Mouse (Mus musculus) ES-CJ7 (cell line): Measurements from ENCODE around the gene 1700034J05Rik.

Experiments
- DNase-seq: peaks from one replicate; pipeline ENCODE4 v3.0.0; 2011; ENCODE audit warnings: low read depth, low spot score

Gene 1700034J05Rik

DNA sequence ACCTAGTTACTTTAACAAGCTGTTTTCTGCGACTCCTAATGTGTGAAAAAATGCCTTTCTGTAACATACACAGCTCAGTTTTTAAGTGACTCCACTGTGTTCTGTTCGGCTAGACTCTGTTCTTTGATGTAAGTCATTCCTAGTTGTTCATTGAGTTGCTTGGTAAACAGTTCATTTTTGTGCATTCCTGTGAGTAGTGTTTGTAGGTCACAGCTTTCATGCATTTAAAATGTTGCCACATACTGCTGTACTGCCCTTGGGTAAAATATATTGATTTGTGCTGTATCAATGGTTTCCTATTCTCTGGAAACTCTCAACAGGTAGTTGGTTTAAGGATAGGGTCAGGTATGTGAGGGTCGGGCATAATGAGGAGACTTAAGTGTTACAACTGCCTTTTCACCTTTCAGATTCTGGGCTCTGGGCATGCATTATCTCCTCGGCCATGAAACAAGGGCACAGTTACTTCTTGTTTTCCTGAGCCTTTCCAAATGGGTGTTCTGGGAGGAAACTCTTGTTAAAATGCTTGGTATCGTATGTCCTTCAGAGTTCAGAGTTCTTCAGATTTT lies 27.7 kb downstream of the 1700034J05Rik start:
- DNase-seq: no peak

DNA sequence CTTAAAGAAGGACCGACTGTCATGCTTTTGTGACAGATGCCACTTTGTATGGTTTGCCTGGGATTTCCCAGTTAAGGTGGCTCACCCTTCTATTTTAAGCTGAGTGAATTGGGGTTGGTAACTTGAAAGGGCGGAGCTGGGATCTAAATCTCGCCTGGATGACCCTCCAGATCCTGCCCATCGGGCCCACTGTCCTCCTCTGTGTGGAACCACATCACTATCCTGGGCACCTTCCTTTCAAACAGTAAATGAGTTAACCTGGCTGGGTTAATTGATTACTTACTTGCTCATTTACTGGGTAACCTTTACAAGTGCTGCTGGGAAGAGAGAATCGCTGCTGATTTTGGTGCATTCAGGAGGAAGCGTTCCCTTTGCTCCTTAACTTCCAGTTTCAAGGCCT lies 35.9 kb downstream of the 1700034J05Rik start:
- DNase-seq: no peak

DNA sequence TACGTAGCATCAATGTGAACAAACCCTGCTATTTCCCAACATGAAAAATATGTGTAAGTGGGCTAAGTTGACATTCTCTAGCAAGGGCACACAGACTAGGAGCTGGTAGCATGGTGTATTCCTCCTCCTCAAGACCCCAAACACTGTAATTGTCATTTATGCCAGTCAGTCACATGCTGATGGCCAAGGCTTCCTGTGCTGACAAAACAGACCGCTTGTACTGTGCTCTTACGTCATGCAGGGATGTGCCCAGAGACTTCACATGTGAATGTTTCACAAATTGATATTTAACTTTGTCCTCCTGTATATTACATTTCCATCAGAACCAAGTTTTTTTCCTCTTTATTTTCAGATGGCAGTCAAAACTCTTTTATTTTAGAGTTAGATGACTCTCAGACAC lies 36.8 kb downstream of the 1700034J05Rik start:
- DNase-seq: no peak

GRCm38 (mm10) chr6:146915808-146916207 lies 38.4 kb downstream of the 1700034J05Rik start:
- DNase-seq: no peak

DNA sequence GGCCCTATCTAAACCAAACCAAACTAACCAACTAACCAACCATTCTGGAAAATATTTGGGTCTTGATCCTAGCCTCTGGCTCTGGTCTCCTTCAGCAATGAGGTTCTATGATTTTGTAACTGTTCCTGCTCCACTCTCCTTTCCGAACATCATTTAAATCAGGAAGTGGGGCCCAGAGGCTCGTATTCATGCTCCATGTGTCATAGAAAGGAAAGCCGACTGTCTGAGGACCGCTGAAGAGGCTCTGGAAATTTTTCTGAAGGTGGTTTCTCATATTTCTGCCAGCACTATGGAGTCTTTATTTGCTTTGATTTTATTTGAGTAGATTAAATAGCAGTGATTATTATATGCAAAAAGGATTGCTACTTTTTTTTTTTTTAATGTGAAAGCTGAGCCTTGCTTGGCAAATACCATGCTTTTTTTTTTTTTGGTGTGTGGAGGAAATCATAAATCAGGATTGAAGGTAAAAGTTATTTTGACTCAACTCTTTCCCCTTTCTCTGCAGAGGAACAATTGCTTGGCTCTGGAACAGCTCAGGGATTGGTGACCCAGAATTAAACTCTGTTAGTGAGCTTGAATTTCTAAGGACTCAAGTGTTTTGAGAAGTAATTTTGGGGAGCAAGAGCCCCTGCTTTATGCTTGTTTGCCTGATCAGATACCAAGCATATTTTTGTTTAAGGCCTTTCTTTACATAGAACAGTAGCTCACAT lies 40.6 kb downstream of the 1700034J05Rik start:
- no peak for DNase-seq

- peak; percentile 31 for DNase-seq
Observed at GRCm38 (mm10) chr6:146912835-146913488, 41.3 kb downstream of the 1700034J05Rik start.

DNA sequence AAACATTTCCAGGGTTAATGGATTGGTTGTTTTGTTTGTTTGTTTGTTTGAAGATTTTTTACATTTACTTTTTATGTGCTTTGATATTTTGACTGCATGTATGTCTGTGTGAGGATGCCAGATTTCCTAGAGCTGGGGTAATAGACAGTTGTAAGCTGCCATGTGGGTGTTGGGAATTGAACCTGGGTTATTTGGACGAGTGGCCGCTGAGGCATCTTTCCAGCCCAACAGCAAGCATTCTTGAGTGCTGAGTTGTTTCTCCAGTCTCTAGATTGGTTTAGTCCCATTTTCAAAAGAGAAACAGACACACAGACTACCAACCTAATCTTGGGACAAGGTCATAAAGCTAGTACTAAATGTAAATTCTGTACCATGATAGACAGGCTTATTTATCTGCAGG lies 43.4 kb downstream of the 1700034J05Rik start:
- no peak for DNase-seq

DNA sequence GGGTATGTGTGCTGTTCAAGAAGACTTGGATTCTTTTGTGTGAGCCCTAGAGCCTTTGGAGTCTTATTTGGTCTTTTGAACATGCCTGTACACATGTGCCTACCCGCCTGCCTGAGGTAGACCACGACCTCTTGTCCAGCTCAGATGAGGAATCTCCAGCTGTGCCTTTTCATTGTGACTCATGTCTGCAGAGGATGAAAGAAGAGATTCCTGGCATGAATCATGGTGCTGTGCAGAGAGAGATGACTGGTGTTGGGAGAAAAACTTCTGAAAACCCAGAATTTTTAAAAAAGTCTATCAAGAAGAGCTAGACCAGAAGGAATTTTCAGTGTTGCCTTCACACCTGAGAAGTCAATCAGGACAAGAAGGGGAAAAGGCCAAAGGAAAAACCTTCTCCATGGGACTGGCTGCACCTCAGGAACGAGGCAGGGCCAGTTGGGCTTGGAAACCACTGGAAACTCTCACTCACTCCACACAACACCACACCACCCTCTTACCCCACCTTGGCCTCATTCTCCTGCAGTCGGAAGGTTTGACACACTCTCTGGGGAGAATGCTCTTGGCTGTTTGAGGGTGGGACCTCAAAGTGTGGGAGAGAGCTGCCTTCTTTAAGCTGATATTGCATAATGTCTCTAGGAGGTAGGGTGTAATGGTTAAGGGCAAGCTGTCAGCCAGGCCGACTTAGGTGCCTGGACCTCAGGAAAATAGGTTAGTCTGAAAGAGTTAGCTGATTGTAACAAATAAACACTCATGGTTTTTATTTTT lies 44.3 kb downstream of the 1700034J05Rik start:
- DNase-seq: no peak

DNA sequence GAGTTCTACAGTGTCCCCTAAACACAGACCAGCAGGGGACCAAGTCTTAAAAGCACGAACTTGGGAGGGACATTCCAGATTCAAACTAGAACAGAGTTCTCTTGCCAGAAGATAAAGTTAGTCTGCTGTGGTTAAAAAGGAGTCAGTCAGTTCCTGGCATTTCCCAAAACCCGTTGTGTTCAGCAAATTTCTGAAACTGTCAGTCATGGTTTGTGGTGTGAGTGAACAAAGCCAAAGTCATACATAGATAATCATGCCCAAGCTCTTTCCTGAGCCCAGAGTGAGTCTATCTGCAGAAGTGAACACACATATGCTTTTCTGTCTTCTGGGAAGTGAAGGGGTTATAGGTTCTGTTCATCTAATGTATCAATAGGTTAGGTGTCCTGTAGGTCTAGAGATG lies 45.4 kb downstream of the 1700034J05Rik start:
- DNase-seq: no peak

GRCm38 (mm10) chr6:146907795-146908190 lies 46.4 kb downstream of the 1700034J05Rik start:
- no peak for DNase-seq

DNA sequence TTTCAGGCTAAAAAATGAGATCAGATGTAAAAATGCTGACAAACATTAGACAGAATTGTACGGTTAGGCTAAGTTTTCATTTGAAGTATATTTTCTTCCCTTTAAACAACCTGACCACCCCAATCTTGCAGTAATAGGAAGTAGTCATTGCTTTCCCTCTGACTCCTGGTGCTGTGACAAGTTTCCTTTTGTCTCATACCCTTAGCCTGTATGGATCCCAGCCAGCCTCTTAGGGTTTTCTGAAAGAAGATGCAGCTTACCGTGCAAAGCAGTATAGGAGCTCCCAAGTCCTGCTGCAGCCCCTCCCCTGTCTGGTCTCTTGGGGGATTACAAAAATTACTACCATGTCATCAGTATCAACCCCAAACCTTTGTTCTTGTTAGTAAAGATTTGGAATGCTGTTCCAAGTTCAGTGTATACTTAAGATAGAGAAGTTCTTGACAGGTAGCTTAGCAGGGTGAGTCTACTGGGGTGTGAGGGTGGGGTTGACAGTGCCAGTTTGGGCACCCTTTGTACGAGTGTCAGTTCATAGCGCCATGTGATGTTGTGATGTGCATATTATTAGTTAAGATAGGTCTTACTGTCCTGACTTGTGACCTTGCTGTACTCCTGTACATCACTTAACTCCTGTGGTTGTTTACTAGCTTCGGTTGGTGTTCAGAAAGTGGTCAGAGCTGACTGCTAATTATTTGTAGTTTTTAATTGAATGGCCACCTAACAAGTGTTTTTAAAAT lies 47.0 kb downstream of the 1700034J05Rik start:
- no peak for DNase-seq

GRCm38 (mm10) chr6:146906000-146906786 lies 48.0 kb downstream of the 1700034J05Rik start:
- DNase-seq: no peak

GRCm38 (mm10) chr6:146904707-146905106 lies 49.5 kb downstream of the 1700034J05Rik start:
- DNase-seq: no peak

GRCm38 (mm10) chr6:146903632-146904031 lies 50.6 kb downstream of the 1700034J05Rik start:
- no peak for DNase-seq

DNA sequence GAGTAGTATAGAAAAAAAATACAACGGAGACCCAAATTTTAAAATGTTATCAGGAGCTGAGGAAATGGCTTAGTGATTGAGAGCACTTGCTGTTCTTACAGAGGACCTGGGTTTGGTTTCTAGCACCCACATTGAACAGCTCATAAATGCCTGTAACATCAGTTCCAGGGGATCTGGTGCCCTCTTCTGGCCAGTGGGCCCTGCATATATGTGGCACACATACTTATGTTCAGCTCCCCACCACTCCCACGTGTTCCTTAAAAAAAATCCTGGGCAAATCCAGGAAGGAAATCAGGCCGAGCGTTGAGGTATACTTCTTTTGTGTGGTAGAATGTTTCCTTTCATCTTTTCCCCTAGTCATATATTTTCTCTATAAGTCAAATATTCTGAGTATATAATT lies 52.3 kb downstream of the 1700034J05Rik start:
- DNase-seq: peak; percentile 42
